Mouse (Mus musculus): ENCODE results near the gene Gm19668. TPM values are rescaled to one million over a fixed set of nuclear protein-coding genes. Genes with fewer than 3 reads are reported as not detected.

The Gm19668 gene
- not detected in 2 replicates for polyA plus RNA-seq (2015; fragmentation: Nextera tagmentation; extraction: Ambion mirVana)

DNA sequence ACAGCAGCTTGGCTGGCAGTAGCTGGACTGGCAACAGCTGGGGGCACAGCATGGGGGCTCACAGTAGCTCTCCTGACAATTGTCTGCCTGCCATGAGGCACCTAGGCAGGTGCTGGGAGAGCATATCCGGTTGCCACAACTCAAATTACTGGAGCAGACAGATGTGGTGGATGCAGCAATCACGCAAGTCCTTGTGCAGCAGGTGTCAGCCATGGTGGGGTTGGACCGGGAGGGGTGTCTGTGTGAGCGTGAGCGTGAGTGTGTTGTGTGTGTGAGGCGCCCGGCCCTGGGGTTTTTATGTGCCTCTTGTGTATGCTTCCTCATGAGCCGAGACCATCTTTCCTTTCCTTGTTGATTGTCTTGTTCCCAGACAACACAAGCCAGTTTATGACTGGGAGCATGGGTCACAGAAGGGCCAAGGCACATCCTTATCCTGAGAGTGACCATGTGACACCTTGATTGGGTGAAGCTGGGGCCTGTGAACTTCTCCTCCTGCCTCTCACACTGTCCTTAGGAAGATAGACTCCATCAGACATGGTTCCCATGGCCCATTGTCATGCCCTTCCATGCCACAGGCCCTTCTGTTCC is at the start of gene Gm19668:
Gm19668 (minus strand) TSS at position 213 of the 588 bp plus-strand sequence.
- Histone ChIP-seq H3K4me3 (ENCODE audit: low read length) (no peak within 1 kb of the TSS), H3K36me3 (ENCODE audit: control insufficient read depth, insufficient read depth, low read length) (no peaks in the 10 kb centered on the region), H3K4me1 (ENCODE audit: control insufficient read depth, insufficient read depth, low read depth, low read length) (no peaks in the 10 kb centered on the region), H3K9me3 (ENCODE audit: control insufficient read depth, low read length) (no peaks in the 10 kb centered on the region), H3K9ac (ENCODE audit: low read depth, low read length) (no peak within 1 kb of the TSS), H3K4me2 (ENCODE audit: low read length) (no peak within 1 kb of the TSS), H3K27ac (ENCODE audit: low read depth, low read length) (no peak within 1 kb of the TSS), H3K27me3 (replicated peaks; ENCODE audit: control insufficient read depth, insufficient read depth, low read length) (no peaks in the 10 kb centered on the region)
- no peak for ATAC-seq
- WGBS = 70% methylated on average over 8 of the region's 8 CpGs

DNA sequence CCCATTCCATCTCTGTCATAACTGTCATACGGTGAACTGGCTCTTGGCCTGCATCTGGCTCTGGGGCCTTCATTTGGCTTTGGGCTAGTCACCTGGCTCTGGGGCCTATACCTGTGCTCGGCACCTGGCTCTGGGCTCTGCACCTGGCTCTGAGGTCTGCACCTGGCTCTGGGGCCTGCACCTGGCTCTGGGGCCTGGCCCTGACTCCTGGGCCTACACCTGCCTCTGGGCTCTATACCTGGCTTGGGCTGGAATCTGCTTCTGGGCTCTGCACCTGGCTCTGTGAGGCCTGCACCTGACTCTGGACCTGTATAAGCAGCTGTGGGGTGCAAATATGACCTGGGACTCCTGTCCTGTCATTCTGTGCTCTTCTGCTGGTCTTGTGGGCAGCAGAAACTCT is 48.6 kb upstream of the Gm19668 start:
- Histone ChIP-seq H3K4me2 (ENCODE audit: low read length) (no peak overlapping the region), H3K9me3 (ENCODE audit: control insufficient read depth, low read length) (peaks cover 14% of the 10 kb centered on the region), H3K36me3 (ENCODE audit: control insufficient read depth, insufficient read depth, low read length) (no peaks in the 10 kb centered on the region; the same call in 1 of the 2 replicates), H3K9ac (ENCODE audit: low read depth, low read length) (no peak overlapping the region), H3K4me3 (ENCODE audit: low read length) (no peak overlapping the region), H3K27ac (ENCODE audit: low read depth, low read length) (no peak overlapping the region), H3K27me3 (replicated peaks; ENCODE audit: control insufficient read depth, insufficient read depth, low read length) (no peaks in the 10 kb centered on the region), H3K4me1 (ENCODE audit: control insufficient read depth, insufficient read depth, low read depth, low read length) (no peaks in the 10 kb centered on the region)
- 85% methylated on average over 2 of the region's 2 CpGs for WGBS
- no peak for ATAC-seq

DNA sequence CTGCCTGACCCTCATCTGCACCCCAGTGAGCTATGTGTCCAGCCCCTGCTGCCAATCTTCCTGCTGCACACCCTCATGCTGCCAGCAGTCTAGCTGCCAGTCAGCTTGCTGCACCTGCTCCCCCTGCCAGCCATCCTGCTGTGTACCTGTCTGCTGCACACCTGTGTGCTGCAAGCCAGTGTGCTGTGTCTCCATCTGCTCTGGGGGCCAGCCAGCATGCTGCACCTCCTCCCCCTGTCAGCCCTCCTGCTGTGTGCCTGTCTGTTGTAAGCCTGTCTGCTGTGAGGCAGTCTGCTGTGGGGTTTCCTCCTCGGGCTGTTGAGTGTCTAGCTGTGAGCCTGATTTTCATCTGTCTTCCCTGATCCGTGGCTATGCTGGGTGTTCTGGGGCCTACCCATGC is 48.0 kb upstream of the Gm19668 start:
- Histone ChIP-seq H3K4me3 (ENCODE audit: low read length) (no peak overlapping the region), H3K9me3 (ENCODE audit: control insufficient read depth, low read length) (peaks cover 14% of the 10 kb centered on the region), H3K4me1 (ENCODE audit: control insufficient read depth, insufficient read depth, low read depth, low read length) (no peaks in the 10 kb centered on the region), H3K27ac (ENCODE audit: low read depth, low read length) (no peak overlapping the region), H3K27me3 (replicated peaks; ENCODE audit: control insufficient read depth, insufficient read depth, low read length) (no peaks in the 10 kb centered on the region), H3K9ac (ENCODE audit: low read depth, low read length) (no peak overlapping the region), H3K36me3 (ENCODE audit: control insufficient read depth, insufficient read depth, low read length) (no peaks in the 10 kb centered on the region; the same call in 1 of the 2 replicates), H3K4me2 (ENCODE audit: low read length) (no peak overlapping the region)
- ATAC-seq = no peak
- WGBS = 23% methylated on average over 2 of the region's 2 CpGs

DNA sequence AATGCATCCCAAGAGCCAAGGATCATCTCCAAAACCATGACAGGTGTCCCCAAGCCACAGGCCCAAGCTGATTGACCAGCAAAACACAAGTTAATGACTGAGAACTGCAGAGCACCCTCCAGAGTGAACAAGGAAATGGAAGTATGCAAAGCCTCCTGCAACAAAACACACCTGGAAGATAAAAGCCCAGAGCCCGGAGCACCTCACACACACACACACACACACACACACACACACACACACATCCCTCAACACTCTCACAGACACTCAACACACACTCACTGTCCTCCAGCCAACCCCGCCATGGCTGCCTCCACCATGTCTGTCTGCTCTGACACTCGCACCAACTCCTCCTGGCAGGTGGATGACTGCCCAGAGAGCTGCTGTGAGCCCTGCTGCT is 47.6 kb upstream of the Gm19668 start, which contains the start of gene Gm36176:
Gm36176 (plus strand) TSS at position 301 of the 400 bp plus-strand sequence.
- Histone ChIP-seq H3K36me3 (ENCODE audit: control insufficient read depth, insufficient read depth, low read length) (no peaks in the 10 kb centered on the region; the same call in 1 of the 2 replicates), H3K27me3 (replicated peaks; ENCODE audit: control insufficient read depth, insufficient read depth, low read length) (no peaks in the 10 kb centered on the region), H3K9me3 (ENCODE audit: control insufficient read depth, low read length) (peaks cover 14% of the 10 kb centered on the region), H3K4me2 (ENCODE audit: low read length) (no peak within 1 kb of the TSS), H3K4me3 (ENCODE audit: low read length) (no peak within 1 kb of the TSS), H3K4me1 (ENCODE audit: control insufficient read depth, insufficient read depth, low read depth, low read length) (no peaks in the 10 kb centered on the region), H3K27ac (ENCODE audit: low read depth, low read length) (no peak within 1 kb of the TSS), H3K9ac (ENCODE audit: low read depth, low read length) (no peak within 1 kb of the TSS)
- 78% methylated on average over 2 of the region's 3 CpGs for WGBS
- no peak for ATAC-seq

DNA sequence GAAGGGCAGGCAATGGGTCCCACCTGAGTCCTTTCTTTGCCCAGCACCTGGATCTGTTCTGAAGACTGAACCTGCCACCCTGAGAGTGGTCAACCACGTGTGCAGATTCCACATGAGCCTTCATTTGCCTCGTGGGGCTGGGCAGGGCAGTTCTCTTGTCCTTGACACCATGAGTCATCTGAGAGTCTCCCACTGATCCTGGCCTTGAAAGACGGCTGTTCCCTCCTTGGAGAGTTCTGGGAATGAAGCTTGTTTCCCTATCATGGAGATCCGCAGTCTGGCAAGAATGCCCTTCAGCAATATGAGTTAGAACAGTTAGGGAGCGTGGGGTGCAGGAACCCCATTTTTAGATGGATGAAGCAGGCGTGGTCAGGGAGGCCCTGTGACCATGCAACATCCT is 40.1 kb upstream of the Gm19668 start:
- WGBS = 84% methylated on average over 6 of the region's 6 CpGs
- H3K9me3 ChIP-seq (ENCODE audit: control insufficient read depth, low read length) = peaks cover 7% of the 10 kb centered on the region
- H3K4me3 ChIP-seq (ENCODE audit: low read length) = no peak overlapping the region
- no peak overlapping the region for H3K27ac ChIP-seq (ENCODE audit: low read depth, low read length)
- H3K36me3 ChIP-seq (ENCODE audit: control insufficient read depth, insufficient read depth, low read length) = no peaks in the 10 kb centered on the region; the same call in 1 of the 2 replicates
- no peak overlapping the region for H3K9ac ChIP-seq (ENCODE audit: low read depth, low read length)
- no peak for ATAC-seq
- H3K4me2 ChIP-seq (ENCODE audit: low read length) = no peak overlapping the region
- no peaks in the 10 kb centered on the region for H3K27me3 ChIP-seq (replicated peaks; ENCODE audit: control insufficient read depth, insufficient read depth, low read length)
- H3K4me1 ChIP-seq (ENCODE audit: control insufficient read depth, insufficient read depth, low read depth, low read length) = no peaks in the 10 kb centered on the region

DNA sequence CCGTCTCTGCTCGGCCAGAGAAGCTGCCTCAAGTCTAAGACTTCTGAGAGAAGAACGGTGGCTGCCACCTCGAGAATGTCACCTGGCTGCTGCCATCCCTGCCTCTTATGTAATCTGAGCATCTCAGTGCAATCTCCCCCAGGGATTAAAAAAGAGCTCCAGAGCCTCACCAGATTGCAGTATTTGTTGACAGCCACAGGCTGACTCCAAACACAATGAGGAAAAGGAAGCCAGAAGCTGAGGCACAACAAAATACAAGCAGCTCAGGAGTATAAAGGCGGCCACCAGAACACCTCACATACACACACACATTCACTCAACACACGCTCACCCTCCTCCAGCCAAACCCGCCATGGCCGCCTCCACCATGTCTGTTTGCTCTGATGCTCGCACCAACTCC is 36.7 kb upstream of the Gm19668 start, which contains the start of gene Krtap10-10:
Krtap10-10 (plus strand) TSS at position 301 of the 400 bp plus-strand sequence.
- Histone ChIP-seq H3K27ac (ENCODE audit: low read depth, low read length) (no peak within 1 kb of the TSS), H3K4me2 (ENCODE audit: low read length) (no peak within 1 kb of the TSS), H3K9ac (ENCODE audit: low read depth, low read length) (no peak within 1 kb of the TSS), H3K4me1 (ENCODE audit: control insufficient read depth, insufficient read depth, low read depth, low read length) (no peaks in the 10 kb centered on the region), H3K36me3 (ENCODE audit: control insufficient read depth, insufficient read depth, low read length) (no peaks in the 10 kb centered on the region), H3K27me3 (replicated peaks; ENCODE audit: control insufficient read depth, insufficient read depth, low read length) (no peaks in the 10 kb centered on the region), H3K4me3 (ENCODE audit: low read length) (no peak within 1 kb of the TSS), H3K9me3 (ENCODE audit: control insufficient read depth, low read length) (no peaks in the 10 kb centered on the region)
- no peak for ATAC-seq
- 78% methylated on average over 9 of the region's 9 CpGs for WGBS

DNA sequence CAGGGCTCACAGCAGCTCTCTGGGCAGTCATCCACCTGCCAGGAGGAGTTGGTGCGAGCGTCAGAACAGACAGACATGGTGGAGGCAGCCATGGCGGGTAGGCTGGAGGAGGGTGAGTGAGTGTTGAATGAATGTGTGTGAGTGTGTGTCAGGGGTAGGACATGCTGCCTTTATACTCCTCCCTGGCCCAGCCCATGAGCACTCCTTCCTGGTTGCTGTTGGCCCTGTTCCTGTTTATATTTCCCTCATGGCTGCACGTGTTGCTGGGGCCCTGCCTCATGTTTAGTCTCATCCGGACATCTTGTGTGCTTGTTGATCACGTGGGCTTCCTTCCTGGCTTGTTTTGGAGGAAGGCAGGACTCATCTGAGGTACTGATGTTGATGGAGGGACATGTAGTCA is 28.0 kb upstream of the Gm19668 start, which contains the start of gene Krtap10-4:
Krtap10-4 (minus strand) TSS at position 145 of the 400 bp plus-strand sequence.
- WGBS = 59% methylated on average over 6 of the region's 6 CpGs
- ATAC-seq = no peak
- Histone ChIP-seq H3K27me3 (replicated peaks; ENCODE audit: control insufficient read depth, insufficient read depth, low read length) (no peaks in the 10 kb centered on the region), H3K9me3 (ENCODE audit: control insufficient read depth, low read length) (no peaks in the 10 kb centered on the region; the same call in 1 of the 2 replicates), H3K36me3 (ENCODE audit: control insufficient read depth, insufficient read depth, low read length) (no peaks in the 10 kb centered on the region), H3K27ac (ENCODE audit: low read depth, low read length) (no peak within 1 kb of the TSS), H3K9ac (ENCODE audit: low read depth, low read length) (no peak within 1 kb of the TSS), H3K4me3 (ENCODE audit: low read length) (no peak within 1 kb of the TSS), H3K4me1 (ENCODE audit: control insufficient read depth, insufficient read depth, low read depth, low read length) (no peaks in the 10 kb centered on the region), H3K4me2 (ENCODE audit: low read length) (no peak within 1 kb of the TSS)

DNA sequence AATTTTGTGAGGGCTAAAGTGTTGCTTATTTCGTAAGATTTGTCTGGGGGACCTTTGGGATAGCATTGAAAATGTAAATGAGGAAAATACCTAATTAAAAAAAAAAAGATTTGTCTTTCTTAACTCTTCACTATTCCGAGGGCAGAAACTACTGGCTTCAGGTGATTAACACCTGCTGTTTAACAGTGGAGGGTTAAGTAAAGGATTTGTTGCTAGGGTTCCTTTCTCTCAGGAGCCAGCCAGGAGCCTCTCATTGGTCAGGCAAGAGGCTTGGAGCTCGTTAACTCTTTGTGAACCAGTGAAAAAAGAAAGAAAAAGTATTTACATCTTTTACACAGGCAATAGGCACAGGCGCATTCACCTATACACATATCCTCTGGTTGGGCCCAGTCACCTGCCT is 20.3 kb upstream of the Gm19668 start:
- Histone ChIP-seq H3K36me3 (ENCODE audit: control insufficient read depth, insufficient read depth, low read length) (no peaks in the 10 kb centered on the region), H3K4me2 (ENCODE audit: low read length) (no peak overlapping the region), H3K27ac (ENCODE audit: low read depth, low read length) (no peak overlapping the region), H3K4me3 (ENCODE audit: low read length) (no peak overlapping the region), H3K9ac (ENCODE audit: low read depth, low read length) (no peak overlapping the region), H3K4me1 (ENCODE audit: control insufficient read depth, insufficient read depth, low read depth, low read length) (no peaks in the 10 kb centered on the region), H3K9me3 (ENCODE audit: control insufficient read depth, low read length) (no peaks in the 10 kb centered on the region; the same call in 1 of the 2 replicates), H3K27me3 (replicated peaks; ENCODE audit: control insufficient read depth, insufficient read depth, low read length) (no peaks in the 10 kb centered on the region)
- no peak for ATAC-seq
- WGBS = 36% methylated on average over 4 of the region's 4 CpGs

DNA sequence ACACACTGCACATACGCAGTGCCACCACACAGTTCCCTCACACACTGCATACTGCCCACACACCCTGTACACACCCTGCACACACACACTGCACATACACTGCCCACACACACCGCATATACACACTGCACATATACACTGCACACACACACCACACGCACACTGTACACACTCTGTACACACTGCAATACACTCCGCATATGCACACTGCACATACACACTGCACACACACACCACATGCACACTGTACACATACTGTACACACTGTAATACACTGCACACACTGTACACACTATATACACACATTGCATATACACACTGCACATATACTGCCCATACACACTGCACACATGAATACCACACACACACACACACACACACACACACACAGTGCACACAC is 19.6 kb upstream of the Gm19668 start:
- no peak overlapping the region for H3K9ac ChIP-seq (ENCODE audit: low read depth, low read length)
- no peak overlapping the region for H3K4me3 ChIP-seq (ENCODE audit: low read length)
- WGBS = 92% methylated on average over 4 of the region's 4 CpGs
- no peak overlapping the region for H3K27ac ChIP-seq (ENCODE audit: low read depth, low read length)
- no peaks in the 10 kb centered on the region for H3K36me3 ChIP-seq (ENCODE audit: control insufficient read depth, insufficient read depth, low read length)
- H3K4me1 ChIP-seq (ENCODE audit: control insufficient read depth, insufficient read depth, low read depth, low read length) = no peaks in the 10 kb centered on the region
- ATAC-seq = peak; percentile 45; the same call in 1 of the 2 replicates
- H3K27me3 ChIP-seq (replicated peaks; ENCODE audit: control insufficient read depth, insufficient read depth, low read length) = no peaks in the 10 kb centered on the region
- no peaks in the 10 kb centered on the region for H3K9me3 ChIP-seq (ENCODE audit: control insufficient read depth, low read length)
- no peak overlapping the region for H3K4me2 ChIP-seq (ENCODE audit: low read length)
